Mouse (Mus musculus) left cerebral cortex, postnatal 4 days (tissue): Measurements from ENCODE around the gene Ablim1. TPM values are rescaled to one million over a fixed set of nuclear protein-coding genes. Genes with fewer than 3 reads are reported as not detected.

Source experiments
- DNase-seq: peaks from one replicate; pipeline ENCODE4 v3.0.0-alpha.2; 2022
- intact Hi-C: fragments of 180-260 bp; cut with DNase I; formaldehyde crosslinking; loops from one replicate; pipeline ENCODE4 v1.15.1; 2025
- total RNA-seq, 2 experiments: library from RNA; stranded (reverse); gene quantifications; 2 replicates each; pipeline ENCODE4 v1.2.3; 2021

Ablim1 gene
- total RNA-seq, 2 experiments from 2014 or later = 204 to 208 TPM

DNA sequence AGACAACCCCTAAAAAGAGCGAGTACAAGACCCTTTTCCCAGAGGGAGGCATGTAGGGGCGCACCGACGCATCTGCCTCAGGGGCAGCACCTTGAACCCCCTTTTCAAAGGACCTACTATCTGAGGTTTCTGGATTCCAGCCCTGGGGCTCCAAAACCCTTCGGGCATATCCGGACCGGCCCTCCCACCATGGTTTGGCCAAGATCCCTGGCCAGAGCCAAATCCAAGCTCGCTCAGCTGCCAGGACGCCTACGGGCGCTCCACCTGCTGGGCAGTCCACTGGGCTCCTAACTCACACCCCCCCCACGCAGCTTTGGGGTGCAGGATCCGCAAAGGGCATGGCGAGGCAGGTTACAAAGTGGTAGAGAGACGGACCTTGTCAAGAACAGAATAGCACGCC lies 307.4 kb downstream of the Ablim1 start:
- intact Hi-C loops = no loop called here
- DNase-seq = peak; percentile 49

DNA sequence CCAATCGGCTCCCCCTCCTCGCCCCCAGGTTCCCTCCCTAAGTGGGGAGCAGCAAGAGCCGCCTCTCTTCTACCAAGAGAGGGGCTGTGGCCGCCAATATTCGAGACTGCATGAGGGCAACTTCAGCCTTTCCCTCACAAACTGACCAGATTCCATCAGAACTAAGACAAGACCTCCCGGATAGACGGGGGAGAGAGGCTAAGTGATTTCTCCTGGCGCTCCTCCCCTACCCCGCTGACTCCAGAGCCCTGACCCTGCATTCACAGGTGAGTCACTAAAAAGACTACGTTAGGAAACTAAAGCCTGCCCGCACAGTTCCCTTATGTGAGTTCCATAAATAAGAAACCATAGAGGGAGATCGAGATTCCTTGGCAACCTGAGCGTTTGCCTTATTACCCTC lies 307.9 kb downstream of the Ablim1 start:
- intact Hi-C loops = no loop called here
- DNase-seq = no peak

DNA sequence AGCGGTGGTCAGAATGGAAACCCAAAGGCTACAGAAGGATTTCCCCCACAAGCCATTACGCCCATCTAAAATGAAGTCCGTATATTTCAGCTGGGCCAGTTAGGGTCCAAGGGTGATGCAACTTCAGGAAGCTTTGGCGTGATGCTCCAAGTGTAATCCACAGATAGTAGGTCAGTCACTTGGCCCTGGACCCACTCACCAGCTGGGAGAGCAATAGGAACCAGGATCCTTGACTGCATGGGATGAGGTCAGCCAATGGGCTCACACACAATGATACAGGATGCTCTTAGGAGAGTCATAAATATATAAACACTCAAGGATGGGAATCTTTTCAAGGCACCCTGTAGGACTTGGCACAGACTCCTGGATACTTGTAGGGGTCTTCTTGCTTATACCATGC lies 309.7 kb downstream of the Ablim1 start:
- no peak for DNase-seq
- intact Hi-C loops = no loop called here

DNA sequence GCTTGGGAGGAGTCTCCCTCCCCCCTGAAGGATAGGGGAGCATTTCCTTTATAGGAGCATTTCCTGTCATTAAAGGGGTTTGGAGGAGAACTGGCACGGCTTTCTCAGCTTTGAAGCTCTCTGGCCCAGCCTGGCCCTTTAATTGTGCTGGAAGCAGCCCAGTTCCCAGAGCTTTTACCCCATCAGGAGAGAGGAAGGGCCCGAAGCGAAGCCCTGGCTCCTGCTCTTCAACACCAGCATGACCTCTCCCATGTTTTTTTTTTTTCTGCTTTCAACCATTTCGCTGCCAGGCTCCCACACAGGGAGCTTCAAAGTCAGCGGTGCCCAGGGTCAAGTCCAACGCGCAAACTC lies 311.3 kb downstream of the Ablim1 start:
- DNase-seq = peak; percentile 52
- intact Hi-C loops = no loop called here

DNA sequence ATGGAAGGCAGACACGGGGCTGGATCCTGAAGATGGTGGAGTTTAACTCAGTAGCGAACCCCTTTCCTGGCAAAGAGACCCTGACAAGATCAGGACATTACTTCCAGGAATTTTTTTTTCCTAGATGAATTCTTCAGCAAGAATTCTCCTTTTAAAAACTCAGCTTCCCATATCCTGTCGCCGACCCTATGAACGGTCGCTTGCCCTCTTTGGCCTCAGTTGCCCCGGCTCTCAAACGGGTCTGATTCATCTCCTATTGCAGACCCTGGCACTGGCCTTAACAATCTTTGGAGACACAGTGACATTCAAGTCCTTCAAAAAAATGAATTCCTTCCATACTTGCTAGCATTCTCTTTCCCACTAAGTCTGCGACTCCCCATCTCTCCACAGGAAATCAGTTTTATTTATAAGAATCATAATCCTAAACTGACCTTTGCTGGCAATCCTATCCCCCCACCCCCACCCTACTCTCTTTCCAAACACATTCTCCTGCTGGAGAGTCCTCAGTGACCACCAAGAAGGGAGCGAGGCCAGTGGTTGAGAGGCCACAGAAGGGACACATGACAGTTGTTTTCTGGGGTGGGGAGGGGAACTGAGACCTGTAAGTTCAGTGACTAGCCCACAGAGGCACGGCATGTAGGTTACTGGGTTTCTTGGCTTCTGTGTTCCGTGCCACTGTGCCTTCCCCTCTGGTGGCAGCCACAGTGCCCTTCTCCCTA lies 311.8 kb downstream of the Ablim1 start:
- intact Hi-C loops = no loop called here
- DNase-seq = no peak

DNA sequence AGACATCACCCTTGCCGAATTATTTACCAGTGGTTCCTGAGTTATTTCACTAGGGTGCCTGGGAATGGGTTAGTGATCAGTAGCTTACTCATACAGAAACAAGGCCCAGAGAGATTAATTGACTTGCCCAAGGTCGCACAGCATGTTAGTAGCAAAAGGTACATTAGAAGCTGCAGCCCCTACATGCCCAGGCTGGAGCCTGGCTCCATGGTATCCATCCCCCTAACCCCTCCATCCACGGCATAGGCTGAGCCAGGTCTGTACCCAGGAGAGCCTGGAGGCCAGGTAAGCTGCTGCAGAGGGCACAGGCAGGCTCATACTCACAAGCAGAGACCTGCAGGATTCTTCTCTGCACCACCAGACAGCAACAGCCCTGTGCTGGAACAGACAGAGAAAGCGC lies 312.8 kb downstream of the Ablim1 start:
- DNase-seq = no peak
- intact Hi-C loops = no loop called here

DNA sequence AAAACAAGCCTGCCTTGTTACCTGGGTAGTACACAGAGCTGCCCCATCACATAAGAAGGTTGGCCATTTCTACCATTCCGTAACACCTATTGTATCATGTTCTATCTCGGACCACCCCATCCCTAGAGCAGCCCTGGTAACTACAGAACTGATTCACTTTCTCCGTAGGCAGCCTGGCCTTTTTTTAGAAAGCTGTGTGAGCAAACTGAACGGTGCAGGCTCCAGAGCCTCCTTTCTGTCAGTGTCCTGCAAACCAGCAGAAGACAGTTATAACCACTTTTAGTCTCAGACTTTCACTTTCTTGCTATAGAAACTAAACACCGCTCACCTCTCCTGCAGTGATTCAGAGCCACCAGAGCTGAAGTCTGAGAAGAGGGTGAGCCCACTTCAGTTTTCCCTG lies 314.1 kb downstream of the Ablim1 start:
- intact Hi-C loops = no loop called here

DNA sequence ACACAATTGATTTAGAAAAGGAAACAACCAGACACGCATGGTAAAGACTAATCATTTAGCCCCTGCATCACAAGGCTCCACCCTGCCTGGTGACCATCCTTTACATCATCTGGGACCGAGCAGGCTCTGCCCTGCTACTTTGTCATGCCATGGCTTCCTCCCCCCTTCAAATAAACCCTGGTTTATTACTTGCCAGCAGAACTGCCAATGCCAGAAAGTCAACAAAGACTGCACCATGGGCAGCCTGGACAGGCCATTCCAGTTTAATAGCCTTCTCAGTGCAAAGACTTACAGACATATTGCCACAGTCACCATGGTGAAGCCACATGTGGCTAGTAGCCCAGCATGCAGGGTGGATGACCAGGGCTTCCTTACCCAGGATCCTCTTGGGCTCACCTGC lies 314.9 kb downstream of the Ablim1 start:
- intact Hi-C loops = no loop called here
- DNase-seq = peak; percentile 49

More for the DNA sequence above, 314.1 kb downstream of the Ablim1 start:
- no peak for DNase-seq

DNA sequence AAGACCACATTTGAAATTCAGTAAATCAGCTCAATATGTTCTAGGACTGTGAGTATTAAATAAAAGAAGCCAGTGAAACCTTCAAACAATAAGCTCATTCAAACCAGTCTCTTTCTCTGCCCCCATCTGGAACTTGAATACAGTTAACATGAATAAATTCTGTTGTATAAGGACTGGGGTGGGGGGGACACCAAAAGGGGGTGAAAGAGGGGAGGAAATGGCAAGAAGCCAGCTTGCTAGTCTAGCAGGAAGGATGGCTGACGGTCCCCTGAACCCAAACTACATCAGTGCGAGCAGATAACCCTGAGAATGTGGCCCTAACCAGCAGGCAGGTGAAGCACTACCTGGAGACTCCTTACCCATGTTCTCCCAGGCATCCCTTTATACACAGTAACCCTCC lies 315.8 kb downstream of the Ablim1 start:
- intact Hi-C loops = no loop called here

DNA sequence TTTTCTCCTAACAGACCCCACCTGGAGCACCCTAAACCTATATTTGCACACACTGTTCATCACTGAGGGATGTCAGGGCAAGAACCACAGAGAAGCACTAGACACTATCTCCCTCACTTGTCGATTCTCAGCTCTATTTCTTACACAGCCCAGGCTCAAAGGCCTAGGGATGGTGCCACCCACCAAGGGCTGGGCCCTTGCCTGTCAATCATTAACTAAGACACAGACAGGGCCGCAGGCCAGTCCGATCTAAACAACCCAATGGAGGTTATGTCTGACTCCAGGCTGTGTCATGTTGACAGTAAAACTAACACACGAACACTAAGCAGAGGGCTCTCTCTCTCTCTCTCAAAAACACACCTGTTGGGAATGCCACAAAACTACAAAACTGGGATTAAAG lies 316.4 kb downstream of the Ablim1 start:
- intact Hi-C loops = no loop called here

More for the DNA sequence above, 315.8 kb downstream of the Ablim1 start:
- DNase-seq = no peak

DNA sequence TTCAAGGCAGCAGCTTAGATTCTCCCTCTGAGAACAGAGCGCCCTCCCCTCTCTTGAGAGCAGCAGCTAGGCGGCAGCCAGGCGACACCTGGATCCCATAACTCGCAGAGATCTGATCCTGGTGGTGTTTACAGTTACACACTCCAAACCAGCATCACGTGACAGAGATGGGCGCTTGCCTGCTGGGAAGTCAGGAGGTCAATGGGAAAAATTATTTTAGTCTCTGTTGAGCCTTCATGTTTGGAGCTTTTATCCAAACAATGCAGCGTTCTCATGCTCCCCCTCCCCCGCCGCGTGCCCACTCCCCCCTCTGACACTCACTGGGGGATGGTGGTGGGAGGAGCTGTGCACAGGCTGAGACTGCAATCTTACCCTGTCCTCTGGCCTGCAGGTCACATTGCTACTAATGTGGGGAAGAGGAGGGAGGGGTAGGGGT lies 317.5 kb downstream of the Ablim1 start:
- intact Hi-C loops = no loop called here
- no peak for DNase-seq

More for the DNA sequence above, 316.4 kb downstream of the Ablim1 start:
- DNase-seq = no peak

DNA sequence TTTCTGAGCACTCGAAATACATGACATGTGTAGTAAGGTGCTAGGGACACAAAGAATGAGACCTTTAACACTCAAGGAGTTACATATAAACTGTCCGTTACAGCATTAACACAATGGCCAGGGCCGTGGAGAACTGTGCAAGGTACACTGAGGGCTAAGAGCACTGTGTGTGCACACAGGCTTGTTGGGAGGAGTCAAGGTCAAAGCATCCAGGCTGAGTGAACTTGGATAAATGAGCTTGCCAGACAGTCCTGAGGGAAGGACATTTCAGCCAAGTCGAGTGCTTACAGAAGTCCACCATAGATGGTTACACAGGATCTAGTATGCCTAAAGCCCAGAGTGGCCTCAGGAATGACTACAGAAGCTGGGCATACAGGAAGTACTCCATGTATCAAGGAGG lies 319.3 kb downstream of the Ablim1 start:
- no peak for DNase-seq
- intact Hi-C loops = no loop called here

DNA sequence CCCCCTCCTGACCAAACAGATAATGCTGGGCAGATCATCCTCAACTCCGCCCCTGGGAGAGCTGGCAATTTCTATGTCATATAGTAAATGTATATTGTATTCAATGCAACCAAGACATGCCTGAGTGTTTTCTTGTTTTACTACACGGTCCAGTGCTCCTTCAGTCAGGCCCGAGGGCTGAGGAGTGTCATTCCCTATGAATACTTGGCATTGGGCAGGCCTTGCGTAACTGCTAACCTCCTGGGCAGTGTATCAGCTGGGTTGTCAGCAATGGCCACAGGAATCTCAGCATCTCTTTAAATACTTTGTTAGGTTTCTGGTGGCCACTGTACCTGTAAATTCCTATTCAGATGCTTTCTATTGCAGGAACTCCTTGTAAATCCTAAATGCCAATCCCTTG lies 320.1 kb downstream of the Ablim1 start:
- intact Hi-C loops = no loop called here
- no peak for DNase-seq

DNA sequence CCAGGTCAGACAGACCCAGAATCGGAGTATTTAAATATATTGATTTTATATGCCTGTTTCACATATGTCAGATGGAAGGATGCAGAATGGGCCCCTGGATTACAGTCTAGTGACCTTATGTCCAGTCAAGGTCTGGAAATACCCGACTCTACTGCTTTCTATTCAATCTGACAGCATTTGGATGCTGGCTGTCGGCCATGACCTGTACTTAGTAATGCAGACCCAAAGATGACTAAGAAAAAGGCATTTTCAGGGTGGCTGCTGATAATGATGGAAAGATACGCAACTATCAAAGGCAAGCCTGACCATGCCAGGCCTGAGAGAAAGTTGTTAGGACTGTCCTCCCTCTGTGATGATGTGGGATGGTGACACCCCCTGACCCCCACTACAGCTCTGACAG lies 321.0 kb downstream of the Ablim1 start:
- intact Hi-C loops = no loop called here
- DNase-seq = no peak

DNA sequence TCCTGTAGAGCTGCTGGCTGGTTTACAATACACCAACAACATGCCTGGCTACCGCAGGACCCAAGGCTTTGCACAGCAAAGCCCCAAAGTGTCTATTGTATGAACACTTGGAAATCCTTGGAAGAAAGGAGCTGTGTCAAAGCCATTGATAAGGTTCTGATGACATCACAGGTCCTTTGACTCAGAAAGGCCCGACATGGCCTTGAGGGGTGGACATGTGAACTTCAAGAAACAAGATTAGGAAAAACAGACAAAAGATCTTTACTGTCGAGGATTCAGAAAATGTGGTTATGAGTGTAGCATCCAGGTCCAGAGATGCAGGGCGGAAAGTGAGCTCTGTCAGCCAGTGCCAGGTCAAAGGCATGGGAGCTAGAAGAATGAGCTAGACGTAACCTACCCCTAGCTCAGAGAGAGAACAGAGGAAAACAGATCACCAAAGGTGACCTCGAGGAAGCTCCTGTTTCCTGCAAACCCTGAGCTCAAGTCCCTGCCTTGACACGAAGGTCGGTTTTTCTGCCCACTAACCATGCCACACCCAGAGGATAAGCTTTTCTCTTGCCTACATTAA lies 321.7 kb downstream of the Ablim1 start:
- intact Hi-C loops = no loop called here
- DNase-seq = no peak

DNA sequence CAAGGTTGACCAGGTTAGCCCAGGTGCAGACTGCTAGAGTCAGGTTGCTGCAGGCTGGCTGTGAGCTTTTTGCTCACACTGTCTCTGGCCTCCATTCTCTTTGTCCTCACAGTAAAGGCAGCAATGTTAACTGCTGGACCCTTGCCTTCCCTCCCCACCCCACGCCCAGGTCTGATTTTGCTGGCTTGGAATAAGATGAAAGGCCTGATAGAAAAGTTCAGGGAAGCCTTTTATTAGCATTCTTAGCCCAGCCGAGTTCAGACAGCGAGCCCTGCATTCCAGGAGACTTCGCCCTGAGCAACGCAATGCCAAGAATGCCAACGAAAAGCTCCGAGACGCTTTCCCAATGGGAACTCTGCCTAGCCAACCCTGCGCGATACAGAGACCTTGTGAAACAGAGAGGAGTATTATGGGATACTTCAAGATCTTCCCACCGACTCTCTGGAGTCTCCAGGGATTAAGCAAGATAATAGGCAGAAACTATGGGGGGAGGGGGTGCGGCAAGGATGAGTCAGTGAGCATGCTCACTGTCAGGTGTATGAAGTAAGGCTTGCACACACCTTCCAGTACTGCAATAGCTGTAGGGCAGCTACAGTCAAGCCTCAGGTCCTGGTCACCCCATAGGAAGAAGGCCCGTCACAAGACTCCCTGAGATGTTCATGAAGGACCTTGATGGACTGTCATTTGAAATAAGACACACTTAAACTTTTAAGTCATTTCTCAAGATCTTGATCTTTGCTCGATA lies 324.2 kb downstream of the Ablim1 start:
- intact Hi-C loops = no loop called here
- no peak for DNase-seq

DNA sequence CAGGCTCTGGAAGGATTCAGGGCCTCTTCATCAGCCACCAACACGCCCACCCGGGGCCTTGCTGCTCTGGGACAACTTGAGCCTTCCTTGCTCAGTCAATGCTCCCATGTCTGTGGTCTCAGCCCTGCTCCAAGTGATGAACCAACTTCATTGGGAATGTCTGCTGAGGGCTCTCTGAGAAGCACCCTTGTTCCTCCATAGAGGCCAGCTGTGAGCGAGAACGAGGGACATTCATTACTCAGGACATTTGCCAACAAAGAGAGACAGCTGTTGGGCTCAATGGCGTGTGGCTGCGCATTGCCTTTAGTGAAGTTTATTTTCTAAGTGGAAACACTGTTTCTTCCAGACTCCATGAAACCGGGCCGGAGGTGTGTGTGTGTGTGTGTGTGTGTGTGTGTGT lies 325.5 kb downstream of the Ablim1 start:
- intact Hi-C loops = no loop called here
- no peak for DNase-seq

DNA sequence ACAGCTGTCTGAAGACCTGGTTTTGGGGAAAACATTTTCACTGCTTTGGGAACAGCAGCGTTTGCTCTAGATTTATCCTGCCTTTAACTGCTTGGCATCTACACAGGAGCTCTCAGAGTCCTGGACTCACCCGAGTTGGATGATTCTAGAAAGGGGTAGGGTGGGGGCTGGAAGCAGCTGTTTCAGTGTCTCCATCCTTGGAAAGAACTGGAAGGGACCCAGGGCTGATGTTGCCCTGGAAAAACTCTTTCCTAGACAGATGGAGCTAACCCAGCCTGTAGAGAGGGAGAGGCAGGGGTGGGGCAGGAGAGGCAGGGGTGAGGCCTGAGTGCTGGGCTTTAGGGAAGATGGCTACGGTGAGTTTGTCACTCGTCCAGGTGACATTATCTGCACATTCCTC lies 330.5 kb downstream of the Ablim1 start:
- intact Hi-C loops = no loop called here
- DNase-seq = no peak

DNA sequence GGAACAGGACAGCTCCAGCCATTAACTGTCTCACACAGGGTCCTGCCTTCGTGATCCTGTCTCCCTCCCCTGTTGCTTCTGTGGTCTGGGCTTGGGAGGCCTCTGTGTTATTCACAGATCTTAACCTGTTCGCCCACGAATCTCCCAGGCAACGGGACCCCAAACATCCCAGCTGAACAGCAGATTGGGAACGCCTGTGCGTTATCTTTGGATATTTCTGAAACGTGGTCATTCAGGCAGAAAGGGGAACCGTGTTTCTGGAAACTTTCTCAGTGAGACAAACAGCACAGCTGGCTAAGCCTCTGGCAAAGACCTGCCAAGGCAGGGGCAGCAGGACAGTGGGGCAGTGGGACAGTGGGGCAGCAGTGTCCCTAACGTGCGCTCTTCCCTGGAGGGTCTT lies 331.0 kb downstream of the Ablim1 start:
- DNase-seq = no peak
- intact Hi-C loops = no loop called here
